Mouse (Mus musculus) small intestine, adult 2 months (tissue): ENCODE measurements around the gene Slc38a10. TPM values are rescaled to one million over a fixed set of nuclear protein-coding genes. Genes with fewer than 3 reads are reported as not detected.

ENCODE experiments used
- H3K27ac ChIP-seq: fragments of 200-500 bp; 2 replicates; pipeline ENCODE4 v1.5.1; 2012; ENCODE audit warnings: low read depth, low read length, control low read depth, inconsistent platforms; ENCODE audit not compliant: insufficient read depth
- H3K27me3 ChIP-seq: fragments of 200-500 bp; 2 replicates; pipeline ENCODE4 v1.6.1; 2012; ENCODE audit warnings: mild to moderate bottlenecking, moderate library complexity, low read length, inconsistent platforms; ENCODE audit not compliant: control insufficient read depth, insufficient read depth
- H3K36me3 ChIP-seq: fragments of 200-500 bp; 2 replicates; pipeline ENCODE4 v1.6.1; 2012; ENCODE audit warnings: mild to moderate bottlenecking, low read length, control low read depth, inconsistent platforms; ENCODE audit not compliant: control insufficient read depth, insufficient read depth
- H3K4me1 ChIP-seq: fragments of 200-500 bp; 2 replicates; pipeline ENCODE4 v1.6.1; 2012; ENCODE audit warnings: low read length, inconsistent platforms, mixed read lengths; ENCODE audit not compliant: control insufficient read depth, insufficient read depth, insufficient read length
- H3K4me3 ChIP-seq: fragments of 200-500 bp; 2 replicates; pipeline ENCODE4 v1.5.1; 2012; ENCODE audit warnings: low read depth, mild to moderate bottlenecking, control low read depth, inconsistent platforms, low read length, moderate library complexity
- CTCF ChIP-seq: fragments of 200-500 bp; IDR thresholded peaks from 2 replicates; pipeline ENCODE4 v1.5.1; 2012; ENCODE audit warnings: low read depth, mild to moderate bottlenecking, control low read depth, inconsistent platforms, low read length, moderate library complexity, mixed read lengths; ENCODE audit not compliant: insufficient replicate concordance, insufficient read length; ENCODE audit errors: extremely low read depth
- POLR2A ChIP-seq: fragments of 200-500 bp; IDR thresholded peaks from 2 replicates; pipeline ENCODE4 v1.6.1; 2012; ENCODE audit warnings: low read depth, mild to moderate bottlenecking, control low read depth, inconsistent platforms, low read length, moderate library complexity
- WGBS: fragments of 180-500 bp; shearing (Covaris S2); methylation state at CpG from one replicate; pipeline ENCODE4 v1.1.7; 2018; 5-methylcytosine and 5-hydroxymethylcytosine counted together
- polyA plus RNA-seq: library from polyadenylated mRNA; depleted of rRNA; stranded (reverse); fragments of >200 nt; gene quantifications from 2 replicates; pipeline ENCODE4 v1.2.3, GENCODE M21; 2012

The Slc38a10 gene
- polyA plus RNA-seq, 1 experiment: 108 TPM

DNA sequence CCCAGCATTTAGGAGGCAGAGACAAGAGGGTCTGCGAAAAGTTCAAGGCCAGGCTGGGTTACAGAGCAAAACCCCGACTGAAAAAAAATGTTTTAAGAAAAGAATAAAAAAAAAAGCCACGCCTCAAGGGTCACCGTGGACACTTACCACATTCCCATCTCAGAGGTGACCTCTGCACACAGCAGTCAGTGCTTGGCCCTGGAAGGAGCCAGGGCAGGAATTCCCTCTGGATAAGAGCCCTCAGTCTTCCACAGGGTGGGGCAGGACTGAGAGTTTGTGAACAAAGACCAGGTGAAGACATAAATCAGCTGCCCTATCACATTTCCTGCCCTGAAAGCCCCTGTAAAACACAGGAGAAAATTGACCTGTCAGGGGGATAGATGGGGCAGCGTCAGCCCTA is 12.9 kb upstream of the Slc38a10 start:
- no peak for TF ChIP-seq POLR2A
- TF ChIP-seq CTCF: no peak
- 45% methylated on average over 5 of the region's 5 CpGs for WGBS
- no peaks in the 10 kb centered on the region for H3K36me3 ChIP-seq
- H3K4me1 ChIP-seq: peaks cover 6% of the 10 kb centered on the region
- H3K27ac ChIP-seq: no peak overlapping the region
- H3K27me3 ChIP-seq: no peaks in the 10 kb centered on the region
- no peak overlapping the region for H3K4me3 ChIP-seq

GRCm38 (mm10) chr11:120163207-120163606 is 12.1 kb upstream of the Slc38a10 start:
- Histone ChIP-seq H3K36me3 (no peaks in the 10 kb centered on the region), H3K27me3 (no peaks in the 10 kb centered on the region), H3K4me3 (no peak overlapping the region), H3K27ac (no peak overlapping the region), H3K4me1 (peaks cover 6% of the 10 kb centered on the region)
- WGBS: 97% methylated on average over 3 of the region's 3 CpGs
- TF ChIP-seq CTCF (peak; percentile 7; the same call in 1 of the 2 replicates), POLR2A (no peak)

DNA sequence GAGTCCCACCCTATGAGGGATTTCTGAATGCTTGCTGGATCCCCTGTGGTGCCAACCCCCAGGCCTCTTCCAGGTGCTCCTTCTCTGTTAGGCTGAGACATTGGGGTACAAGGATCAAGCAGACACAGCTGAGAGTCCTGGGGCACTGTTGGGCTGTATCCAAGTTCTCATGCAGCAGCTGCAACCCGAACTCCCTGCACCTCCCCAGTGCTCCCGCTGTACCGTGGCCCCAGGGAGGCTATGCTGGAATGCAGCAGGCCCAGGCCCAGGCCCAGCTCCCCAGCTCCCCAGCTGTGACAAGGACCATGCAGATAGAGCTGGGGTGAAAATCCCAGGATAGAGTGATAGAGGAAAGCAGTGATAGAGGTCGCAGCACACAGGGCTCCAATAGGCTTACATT is 10.1 kb upstream of the Slc38a10 start:
- Histone ChIP-seq H3K36me3 (no peaks in the 10 kb centered on the region), H3K27me3 (no peaks in the 10 kb centered on the region), H3K27ac (no peak overlapping the region), H3K4me3 (no peak overlapping the region), H3K4me1 (peaks cover 6% of the 10 kb centered on the region)
- 30% methylated on average over 4 of the region's 4 CpGs for WGBS
- TF ChIP-seq POLR2A: no peak
- TF ChIP-seq CTCF: no peak

- no peak overlapping the region for H3K27ac ChIP-seq
- 87% methylated on average over 4 of the region's 4 CpGs for WGBS
- H3K4me3 ChIP-seq: no peak overlapping the region
- peaks cover 6% of the 10 kb centered on the region for H3K4me1 ChIP-seq
- TF ChIP-seq POLR2A (no peak), CTCF (peak; percentile 58; the same call in 1 of the 2 replicates)
- H3K27me3 ChIP-seq: no peaks in the 10 kb centered on the region
- no peaks in the 10 kb centered on the region for H3K36me3 ChIP-seq
Measured at GRCm38 (mm10) chr11:120160478-120160877, 9.3 kb upstream of the Slc38a10 start.

- Histone ChIP-seq H3K4me1 (peaks cover 4% of the 10 kb centered on the region), H3K4me3 (no peak overlapping the region), H3K27ac (no peak overlapping the region), H3K27me3 (no peaks in the 10 kb centered on the region), H3K36me3 (no peaks in the 10 kb centered on the region)
- TF ChIP-seq CTCF (no peak), POLR2A (no peak)
- WGBS: 74% methylated on average over 5 of the region's 5 CpGs
Measured at GRCm38 (mm10) chr11:120159653-120160052, 8.5 kb upstream of the Slc38a10 start.

- Histone ChIP-seq H3K36me3 (no peaks in the 10 kb centered on the region), H3K27me3 (no peaks in the 10 kb centered on the region), H3K4me3 (no peak overlapping the region), H3K4me1 (no peaks in the 10 kb centered on the region; the same call in 1 of the 2 replicates), H3K27ac (no peak overlapping the region)
- TF ChIP-seq POLR2A (no peak), CTCF (no peak)
- WGBS: 34% methylated on average over 5 of the region's 5 CpGs
Measured at GRCm38 (mm10) chr11:120158828-120159227, 7.7 kb upstream of the Slc38a10 start.

DNA sequence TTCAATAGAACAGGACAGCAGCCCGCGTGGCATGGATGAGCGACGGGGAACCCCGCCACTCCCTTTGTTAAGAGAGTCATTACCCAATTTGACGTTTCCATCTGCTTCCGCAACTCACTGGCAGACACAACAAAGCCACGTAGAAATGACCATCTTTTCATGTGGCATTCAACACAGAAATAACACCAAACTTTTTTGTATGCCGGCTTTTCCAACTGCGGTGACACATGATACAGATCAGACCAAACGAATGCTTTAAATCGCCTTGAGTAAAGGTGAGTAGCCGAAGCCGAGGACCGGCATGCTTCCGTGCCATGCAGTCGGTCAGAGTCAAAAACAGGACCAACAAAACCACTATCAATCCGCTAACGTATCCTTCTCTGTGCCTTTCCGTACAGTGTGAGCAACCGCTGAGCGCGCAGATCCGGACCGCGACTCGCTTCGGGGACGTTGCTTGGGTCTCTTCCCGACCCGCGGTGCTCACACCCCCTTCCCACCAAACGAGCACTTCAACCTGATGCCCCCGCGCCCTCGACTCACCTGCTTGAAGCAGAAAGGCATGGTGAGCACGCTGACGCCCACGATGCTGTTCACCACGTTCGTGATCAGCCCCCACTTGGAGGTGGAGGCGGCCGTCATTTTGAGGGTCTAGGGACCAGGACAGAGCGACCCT is 570 bp downstream of the Slc38a10 start:
- H3K36me3 ChIP-seq: peaks cover 3% of the 10 kb centered on the region; the same call in 1 of the 2 replicates
- WGBS: under 1% methylated on average over 44 of the region's 44 CpGs
- no peak for TF ChIP-seq CTCF
- no peak for TF ChIP-seq POLR2A
- peak overlapping the region; percentile 80 for H3K4me3 ChIP-seq
- peaks cover 9% of the 10 kb centered on the region; the same call in 1 of the 2 replicates for H3K4me1 ChIP-seq
- H3K27ac ChIP-seq: peak overlapping the region; percentile 64
- no peaks in the 10 kb centered on the region for H3K27me3 ChIP-seq
